Mouse (Mus musculus) erythroblast, adult 5-6 weeks (primary cell): ENCODE results near the gene Bpifc. TPM values are rescaled to one million over a fixed set of nuclear protein-coding genes. Genes with fewer than 3 reads are reported as not detected.

Source experiments
- ATAC-seq: replicated peaks from 2 replicates; pipeline ENCODE4 v1.8.0; 2016; ENCODE audit warnings: moderate number of reproducible peaks, mild to moderate bottlenecking, moderate TSS enrichment, inconsistent platforms; ENCODE audit not compliant: poor library complexity, low FRiP score, severe bottlenecking
- total RNA-seq, 2 experiments: library from RNA; stranded (forward) in 1 of 2; stranded (reverse) in 1 of 2; fragments of 150-400 nt in 1 of 2; fragments of 200-764, 138-1000 nt in 1 of 2; gene quantifications; 2 replicates each; pipeline versions ENCODE4 v1.2.3 to v1.2.4; 2015 to 2017; ENCODE audit warnings: low replicate concordance in 2 of 2

Gene Bpifc
- total RNA-seq, 2 experiments from 2014 or later = not detected

DNA sequence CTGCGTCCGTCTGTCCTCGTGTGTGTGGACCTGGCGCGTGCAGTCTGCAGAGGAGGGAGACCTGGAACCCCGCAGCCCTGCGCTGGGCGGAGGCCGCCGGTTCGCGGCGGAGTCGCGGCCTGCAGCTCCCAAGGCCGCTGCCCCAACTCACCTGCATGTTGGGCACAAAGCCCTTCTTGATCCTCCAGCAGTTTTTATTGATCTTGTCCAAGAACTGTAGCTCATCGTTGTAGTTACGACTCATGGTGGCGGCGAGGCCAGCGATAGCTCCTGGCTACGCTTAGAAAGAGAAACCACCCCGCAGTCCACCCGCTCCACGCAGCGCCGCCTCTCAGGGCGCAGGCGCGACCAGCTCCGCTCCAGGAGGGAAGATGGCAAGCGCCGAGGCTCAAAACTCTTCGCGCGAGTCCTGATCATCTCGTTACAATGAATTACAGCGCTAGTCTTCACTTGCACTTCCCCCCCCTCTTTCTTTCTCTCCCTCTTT lies 54.2 kb downstream of the Bpifc start, which contains the start of gene Rtcb:
TSS of gene Rtcb (minus strand) at position 360 of the 487 bp plus-strand sequence.
- ATAC-seq = peak; percentile 99

- ATAC-seq = 0 out of 2 replicates have a peak, but pooled peaks have one; percentile 16
These were observed 54.8 kb downstream of the Bpifc start for GRCm38 (mm10) chr10:85956871-85957419.

DNA sequence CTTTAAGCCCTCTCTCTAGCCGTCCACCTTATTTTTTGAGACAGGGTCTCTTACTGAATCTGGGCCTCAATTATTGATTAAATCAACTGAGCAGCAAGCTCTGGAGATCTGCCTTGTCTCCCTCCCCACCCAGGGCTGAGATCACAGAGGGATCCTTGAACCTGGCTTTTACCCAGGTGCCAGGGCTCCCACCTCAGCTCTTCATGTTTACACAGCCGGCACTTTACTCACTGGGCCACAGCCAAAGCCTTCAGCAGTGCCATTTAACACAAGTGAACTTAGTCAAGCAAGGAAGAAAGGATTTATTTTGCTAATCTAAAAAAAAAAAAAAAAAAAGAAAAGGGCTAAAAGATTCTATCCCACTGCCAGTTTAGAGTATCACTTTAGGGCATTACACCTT lies 57.3 kb downstream of the Bpifc start:
- no peak for ATAC-seq

GRCm38 (mm10) chr10:85953401-85953800 lies 58.3 kb downstream of the Bpifc start:
- no peak for ATAC-seq

- no peak for ATAC-seq
These were observed 59.8 kb downstream of the Bpifc start for GRCm38 (mm10) chr10:85951765-85952443.

DNA sequence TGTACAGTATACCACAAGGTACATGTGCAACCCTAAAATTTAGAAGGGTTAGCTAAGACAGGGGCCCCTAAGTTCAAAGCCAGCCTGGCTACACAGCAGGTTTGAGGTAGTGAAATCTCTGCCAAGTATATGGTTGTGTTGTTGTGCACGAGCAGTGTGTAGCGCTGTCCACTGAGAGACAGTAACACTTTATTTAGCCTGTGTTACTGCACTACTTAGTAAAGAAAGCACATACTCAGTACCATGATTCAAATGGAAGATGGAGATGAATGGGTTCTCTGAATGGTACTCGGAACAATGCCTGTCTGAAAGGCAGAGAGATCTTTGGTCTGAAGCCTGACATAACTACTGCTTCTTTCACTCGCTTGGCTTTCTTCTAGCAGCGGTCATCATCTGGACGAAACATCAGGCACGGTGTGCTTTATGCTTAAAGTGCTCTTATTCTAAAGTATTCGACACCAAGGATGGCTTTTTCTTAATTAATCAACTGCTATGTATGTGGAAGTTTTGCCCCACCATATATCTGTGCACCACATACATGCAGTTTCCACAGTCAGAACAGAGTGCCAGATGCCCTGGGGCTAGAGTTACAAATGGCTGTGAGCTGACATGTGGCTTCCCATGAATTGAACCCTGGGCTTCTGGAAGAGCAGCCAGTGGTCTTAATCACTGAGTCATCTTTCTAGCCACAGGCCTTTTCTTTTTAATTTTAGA lies 63.1 kb downstream of the Bpifc start:
- no peak for ATAC-seq

DNA sequence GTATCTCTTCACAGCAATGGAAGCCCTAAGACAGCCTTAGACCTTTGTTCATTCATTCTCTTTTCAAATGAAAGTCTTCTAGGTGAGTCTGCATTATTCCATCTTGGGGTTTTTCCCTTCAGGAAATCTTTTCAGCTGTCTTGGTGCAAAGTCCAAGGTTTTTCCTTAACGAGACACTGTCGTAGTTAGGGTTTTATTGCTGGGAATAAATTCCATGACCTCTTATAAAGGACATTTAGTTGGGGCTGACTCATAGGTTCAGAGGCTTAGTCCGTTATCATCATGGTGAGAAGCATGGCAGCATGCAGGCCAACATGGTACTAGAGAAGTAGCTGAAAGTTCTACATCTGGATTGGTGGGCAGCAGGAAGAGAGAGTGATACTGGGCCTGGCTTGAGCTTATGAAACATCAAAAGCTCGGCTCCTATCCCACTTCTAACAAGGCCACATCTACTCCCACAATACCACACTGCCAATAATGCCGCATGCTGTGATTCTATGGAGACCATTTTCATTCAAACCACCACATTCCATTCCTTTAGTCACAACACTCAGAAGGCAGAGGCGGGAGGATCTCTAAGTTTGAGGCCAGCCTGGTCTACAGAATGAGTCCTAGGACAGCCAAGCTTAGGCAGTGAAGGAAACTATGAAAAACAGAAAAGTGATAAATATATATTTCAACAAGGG lies 75.3 kb downstream of the Bpifc start:
- ATAC-seq = no peak

DNA sequence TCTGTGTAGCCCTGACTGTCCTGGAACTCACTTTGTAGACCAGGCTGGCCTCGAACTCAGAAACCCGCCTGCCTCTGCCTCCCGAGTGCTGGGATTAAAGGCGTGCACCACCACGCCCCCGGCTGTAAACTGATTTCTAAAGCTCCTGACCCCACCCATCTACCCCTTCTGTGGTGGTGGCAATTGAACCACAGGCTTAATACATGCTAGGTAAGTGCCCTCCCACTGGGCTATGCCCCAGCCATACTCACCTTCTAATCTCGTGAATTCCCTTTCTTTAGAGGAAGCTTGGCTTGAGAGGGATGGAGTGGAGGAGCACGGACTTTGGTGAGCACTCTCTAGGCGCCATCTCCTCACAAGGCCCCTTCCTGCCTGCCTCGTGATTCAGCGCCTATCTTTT lies 81.7 kb downstream of the Bpifc start:
- no peak for ATAC-seq

GRCm38 (mm10) chr10:85929208-85929591 lies 82.5 kb downstream of the Bpifc start:
- ATAC-seq = no peak

DNA sequence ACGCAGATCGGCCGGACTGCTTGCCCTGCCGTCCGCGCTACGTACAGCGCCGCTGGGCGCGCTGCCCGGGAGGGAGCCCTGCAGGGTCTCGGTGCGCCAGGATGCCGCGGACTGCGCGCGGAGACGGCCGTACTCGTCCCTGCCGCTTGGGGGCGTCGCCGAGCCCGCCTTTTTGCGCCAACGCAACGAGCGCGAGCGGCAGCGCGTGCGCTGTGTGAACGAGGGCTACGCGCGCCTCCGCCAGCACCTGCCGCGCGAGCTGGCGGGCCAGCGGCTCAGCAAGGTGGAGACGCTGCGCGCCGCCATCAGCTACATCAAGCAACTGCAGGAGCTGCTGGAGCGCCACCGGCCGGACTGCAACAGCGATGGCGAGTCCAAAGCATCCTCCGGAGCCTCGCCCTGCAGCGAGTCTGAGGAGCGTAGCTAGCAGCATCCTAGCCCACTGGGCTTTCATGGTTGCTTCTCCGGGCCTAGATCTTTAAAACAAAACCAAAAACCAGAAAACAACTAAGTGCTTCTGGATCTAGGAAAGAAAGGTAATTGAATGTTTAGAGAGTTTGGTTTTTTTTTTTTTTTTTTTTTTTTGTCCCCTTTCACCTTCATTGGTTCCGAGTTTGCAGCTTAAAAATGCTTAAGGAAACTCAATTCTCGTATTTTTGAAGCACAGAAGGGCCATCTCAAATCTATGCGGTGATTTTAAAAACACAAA lies 83.0 kb downstream of the Bpifc start:
- no peak for ATAC-seq

GRCm38 (mm10) chr10:85927676-85928445 lies 83.8 kb downstream of the Bpifc start, which contains the start of gene Ascl4:
Gene Ascl4, plus strand, starts transcription at chr10:85927681.
- ATAC-seq = no peak

GRCm38 (mm10) chr10:85916498-85917309 lies 95.0 kb downstream of the Bpifc start, which contains the start of gene Prdm4:
Gene Prdm4, minus strand, starts transcription at chr10:85917142.
- ATAC-seq = peak; percentile 99

Other genes with a start within 250 kb of the Bpifc start
- 24.8 and 25.7 TPM in 2 replicates for gene Pwp1, start 182.4 kb downstream of the Bpifc start, total RNA-seq (2015; ENCODE audit: low replicate concordance)
- gene Pwp1, start 182.4 kb downstream of the Bpifc start, total RNA-seq (2017; ENCODE audit: low replicate concordance) = 11.4 and 15.8 TPM in 2 replicates
- gene Prdm4, start 94.8 kb downstream of the Bpifc start, total RNA-seq (2015; ENCODE audit: low replicate concordance) = 5.4 and 6.3 TPM in 2 replicates
- gene Prdm4, start 94.8 kb downstream of the Bpifc start, total RNA-seq (2017; ENCODE audit: low replicate concordance) = 3.6 and 9.9 TPM in 2 replicates
- gene Ascl4, start 84.2 kb downstream of the Bpifc start, total RNA-seq (2015; ENCODE audit: low replicate concordance) = not detected in 2 replicates
- not detected in 2 replicates for gene Ascl4, start 84.2 kb downstream of the Bpifc start, total RNA-seq (2017; ENCODE audit: low replicate concordance)
- gene Rtcb, start 54.1 kb downstream of the Bpifc start, total RNA-seq (2015; ENCODE audit: low replicate concordance) = 7.3 and 13.3 TPM in 2 replicates
- gene Rtcb, start 54.1 kb downstream of the Bpifc start, total RNA-seq (2017; ENCODE audit: low replicate concordance) = 18.2 and 27.0 TPM in 2 replicates
- 84.9 and 110 TPM in 2 replicates for gene Fbxo7, start 10.1 kb upstream of the Bpifc start, total RNA-seq (2015; ENCODE audit: low replicate concordance)
- gene Fbxo7, start 10.1 kb upstream of the Bpifc start, total RNA-seq (2017; ENCODE audit: low replicate concordance) = 123 and 155 TPM in 2 replicates